Mouse (Mus musculus) kidney, adult 2 months (tissue): ENCODE results near the gene Clstn1. TPM values are rescaled to one million over a fixed set of nuclear protein-coding genes. Genes with fewer than 3 reads are reported as not detected.

Experiments
- DNase-seq: peaks from one replicate; pipeline ENCODE4 v3.0.0; 2021
- H3K27ac ChIP-seq: fragments of 200-500 bp; 2 replicates; pipeline ENCODE4 v1.5.1; 2012; ENCODE audit warnings: low read depth, low read length, control low read depth, inconsistent platforms; ENCODE audit not compliant: insufficient read depth
- H3K27me3 ChIP-seq: fragments of 200-500 bp; replicated peaks from 2 replicates; pipeline ENCODE4 v1.6.1; 2012; ENCODE audit warnings: mild to moderate bottlenecking, moderate library complexity, low read length, inconsistent platforms; ENCODE audit not compliant: control insufficient read depth, insufficient read depth
- H3K36me3 ChIP-seq: fragments of 200-500 bp; 2 replicates; pipeline ENCODE4 v1.6.1; 2012; ENCODE audit warnings: mild to moderate bottlenecking, moderate library complexity, low read length, inconsistent platforms; ENCODE audit not compliant: control insufficient read depth, insufficient read depth
- H3K4me1 ChIP-seq: fragments of 200-500 bp; 2 replicates; pipeline ENCODE4 v1.6.1; 2011; ENCODE audit warnings: low read length; ENCODE audit not compliant: control insufficient read depth, insufficient read depth
- H3K4me3 ChIP-seq: fragments of 200-500 bp; 2 replicates; pipeline ENCODE4 v1.5.1; 2011; ENCODE audit warnings: mild to moderate bottlenecking, low read depth, low read length, control low read depth; ENCODE audit not compliant: insufficient read depth
- CTCF ChIP-seq: fragments of 200-500 bp; conservative IDR thresholded peaks from 2 replicates; pipeline ENCODE4 v1.5.1; 2011; ENCODE audit warnings: low read depth, mild to moderate bottlenecking, control low read depth, low read length, moderate library complexity, mixed read lengths; ENCODE audit not compliant: insufficient read depth, insufficient read length
- POLR2A ChIP-seq: fragments of 200-500 bp; IDR thresholded peaks from one replicate; pipeline ENCODE4 v1.6.1; 2011; ENCODE audit warnings: low read depth, low read length, control low read depth
- WGBS: fragments of 180-500 bp; shearing (Covaris S2); methylation state at CpG from one replicate; pipeline ENCODE4 v1.1.7; 2018; 5-methylcytosine and 5-hydroxymethylcytosine counted together
- polyA plus RNA-seq: library from polyadenylated mRNA; depleted of rRNA; stranded (reverse); fragments of >200 nt; gene quantifications from 2 replicates; pipeline ENCODE4 v1.2.3, GENCODE M21; 2012

The Clstn1 gene
- polyA plus RNA-seq, 1 experiment, result 44.9 TPM

- Histone ChIP-seq H3K27ac (no peak overlapping the region), H3K4me1 (no peaks in the 10 kb centered on the region), H3K27me3 (no peaks in the 10 kb centered on the region), H3K36me3 (no peaks in the 10 kb centered on the region), H3K4me3 (no peak overlapping the region)
- TF ChIP-seq CTCF (no peak), POLR2A (no peak)
- DNase-seq, result no peak
- WGBS, result 92% methylated on average over 1 of the region's 1 CpGs
Observed at GRCm38 (mm10) chr4:149590200-149590599, 3.9 kb downstream of the Clstn1 start.

- Histone ChIP-seq H3K27ac (no peak overlapping the region), H3K4me3 (no peak overlapping the region), H3K36me3 (no peaks in the 10 kb centered on the region), H3K4me1 (no peaks in the 10 kb centered on the region), H3K27me3 (no peaks in the 10 kb centered on the region)
- WGBS, result 90% methylated on average over 2 of the region's 2 CpGs
- TF ChIP-seq CTCF (0 out of 2 replicates have a peak, but pooled peaks have one; percentile 3), POLR2A (no peak)
- DNase-seq, result no peak
Observed at GRCm38 (mm10) chr4:149591486-149591885, 5.2 kb downstream of the Clstn1 start.

GRCm38 (mm10) chr4:149594913-149595581, 8.8 kb downstream of the Clstn1 start:
- TF ChIP-seq POLR2A, result no peak
- no peak for TF ChIP-seq CTCF
- H3K27ac ChIP-seq, result no peak overlapping the region
- H3K4me3 ChIP-seq, result no peak overlapping the region
- 94% methylated on average over 9 of the region's 9 CpGs for WGBS
- no peak for DNase-seq
- H3K4me1 ChIP-seq, result no peaks in the 10 kb centered on the region; the same call in 1 of the 2 replicates
- no peaks in the 10 kb centered on the region for H3K27me3 ChIP-seq
- no peaks in the 10 kb centered on the region for H3K36me3 ChIP-seq

- Histone ChIP-seq H3K27me3 (no peaks in the 10 kb centered on the region), H3K27ac (no peak overlapping the region), H3K36me3 (no peaks in the 10 kb centered on the region), H3K4me1 (no peaks in the 10 kb centered on the region; the same call in 1 of the 2 replicates), H3K4me3 (no peak overlapping the region)
- peak; percentile 27 for DNase-seq
- 67% methylated on average over 12 of the region's 12 CpGs for WGBS
- TF ChIP-seq CTCF, result no peak
- no peak for TF ChIP-seq POLR2A
Observed at GRCm38 (mm10) chr4:149597641-149598208, 11.5 kb downstream of the Clstn1 start.

GRCm38 (mm10) chr4:149599549-149599948, 13.3 kb downstream of the Clstn1 start:
- DNase-seq, result no peak
- Histone ChIP-seq H3K27ac (no peak overlapping the region), H3K27me3 (no peaks in the 10 kb centered on the region), H3K4me3 (no peak overlapping the region), H3K36me3 (no peaks in the 10 kb centered on the region), H3K4me1 (no peaks in the 10 kb centered on the region; the same call in 1 of the 2 replicates)
- 92% methylated on average over 6 of the region's 6 CpGs for WGBS
- TF ChIP-seq CTCF (no peak), POLR2A (no peak)

- Histone ChIP-seq H3K27me3 (no peaks in the 10 kb centered on the region), H3K4me1 (no peaks in the 10 kb centered on the region; the same call in 1 of the 2 replicates), H3K27ac (no peak overlapping the region), H3K36me3 (no peaks in the 10 kb centered on the region), H3K4me3 (no peak overlapping the region)
- WGBS, result 83% methylated on average over 4 of the region's 4 CpGs
- no peak for DNase-seq
- no peak for TF ChIP-seq CTCF
- TF ChIP-seq POLR2A, result no peak
Observed at GRCm38 (mm10) chr4:149600130-149600529, 13.9 kb downstream of the Clstn1 start.

GRCm38 (mm10) chr4:149601484-149601883, 15.2 kb downstream of the Clstn1 start:
- Histone ChIP-seq H3K4me3 (no peak overlapping the region), H3K4me1 (no peaks in the 10 kb centered on the region; the same call in 1 of the 2 replicates), H3K36me3 (no peaks in the 10 kb centered on the region), H3K27ac (no peak overlapping the region), H3K27me3 (no peaks in the 10 kb centered on the region)
- no peak for DNase-seq
- TF ChIP-seq POLR2A, result no peak
- no peak for TF ChIP-seq CTCF
- WGBS, result 30% methylated on average over 4 of the region's 4 CpGs
